Mouse (Mus musculus): ENCODE results near the gene Miox. TPM values are rescaled to one million over a fixed set of nuclear protein-coding genes. Genes with fewer than 3 reads are reported as not detected.

Gene Miox
- total RNA-seq, 2 experiments from 2014 or later: not detected

DNA sequence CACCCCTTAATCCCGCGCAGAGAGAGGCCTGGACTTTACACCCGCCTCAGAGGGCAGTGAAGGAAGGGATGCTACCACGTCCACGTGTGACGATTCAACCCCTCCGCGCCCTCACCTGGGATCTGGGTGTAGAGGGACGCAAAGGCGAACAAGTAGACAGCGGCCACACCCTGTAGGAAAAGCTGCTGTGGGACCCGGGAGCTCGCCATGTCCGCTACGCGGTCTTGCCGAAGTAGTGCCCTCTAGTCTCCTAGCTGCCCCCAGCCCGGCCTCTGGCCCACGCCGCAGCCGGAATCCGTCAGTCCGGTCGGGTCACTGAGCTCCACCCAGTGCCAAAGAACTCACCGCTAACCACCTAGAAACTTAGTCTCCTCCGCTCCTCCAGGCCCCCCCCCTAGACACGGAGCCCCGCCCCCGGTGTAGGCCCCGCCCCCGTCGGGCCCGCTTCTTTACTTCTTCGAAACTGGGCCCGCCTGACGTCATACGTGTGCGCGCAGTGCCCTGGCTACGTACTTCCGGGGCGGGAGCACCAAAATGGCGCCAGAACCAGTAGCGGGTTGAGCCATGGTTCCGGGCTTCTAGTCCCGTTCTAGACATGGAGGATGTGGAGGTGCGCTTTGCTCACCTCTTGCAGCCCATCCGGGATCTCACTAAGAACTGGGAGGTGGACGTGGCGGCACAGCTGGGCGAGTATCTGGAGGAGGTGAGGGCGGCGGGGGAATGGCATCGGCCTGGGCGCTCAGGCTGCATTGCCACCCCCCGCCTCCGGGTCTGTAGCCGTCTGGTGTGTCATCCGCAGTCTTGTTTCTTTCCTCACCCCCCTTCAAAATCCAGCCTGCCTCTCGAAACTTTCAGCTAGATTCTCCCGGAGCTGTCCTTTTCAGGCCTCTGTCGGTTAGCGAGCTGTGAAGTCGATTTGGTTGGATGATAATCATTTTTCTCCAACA is 21.3 kb downstream of the Miox start, which contains the start of the genes Lmf2 and Ncaph2:
Lmf2 (minus strand) TSS at position 419 of the 947 bp plus-strand sequence.
Ncaph2 (plus strand) TSS at position 479 of the 947 bp plus-strand sequence.
- peak; percentile 96 to 98 for DNase-seq
- intact Hi-C loops (cut with DNase I): loop anchor here (1.0 to 5.0 kb wide), 4 partner anchors 19 to 233 kb away; partner anchors contain the start of genes C730034F03Rik, Chkb, Cpt1b and Gm44502

DNA sequence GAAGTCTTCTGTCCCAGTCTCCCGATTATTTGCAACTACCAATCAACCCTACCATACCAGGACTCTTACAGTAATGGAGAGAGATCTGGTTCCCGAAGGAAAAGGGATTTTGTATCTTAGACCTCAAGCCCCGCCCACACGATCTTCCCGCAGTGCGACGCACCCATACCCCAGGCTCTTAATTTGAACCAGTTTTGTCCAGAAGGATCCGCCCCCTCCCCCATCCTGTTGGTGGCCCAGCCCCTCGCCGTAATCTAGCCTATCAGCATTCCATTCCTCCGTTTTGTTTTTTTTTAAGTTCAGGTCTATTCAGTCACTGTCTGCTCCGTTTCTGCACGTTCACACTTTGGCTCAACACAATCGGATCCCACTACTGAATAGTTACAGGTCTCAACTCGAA is 22.2 kb downstream of the Miox start:
- no peak for DNase-seq
- intact Hi-C loops (cut with DNase I): loop anchor here (5.0 kb wide), 2 partner anchors 71 to 234 kb away; partner anchors contain the start of genes C730034F03Rik, Chkb, Cpt1b and Gm44502

DNA sequence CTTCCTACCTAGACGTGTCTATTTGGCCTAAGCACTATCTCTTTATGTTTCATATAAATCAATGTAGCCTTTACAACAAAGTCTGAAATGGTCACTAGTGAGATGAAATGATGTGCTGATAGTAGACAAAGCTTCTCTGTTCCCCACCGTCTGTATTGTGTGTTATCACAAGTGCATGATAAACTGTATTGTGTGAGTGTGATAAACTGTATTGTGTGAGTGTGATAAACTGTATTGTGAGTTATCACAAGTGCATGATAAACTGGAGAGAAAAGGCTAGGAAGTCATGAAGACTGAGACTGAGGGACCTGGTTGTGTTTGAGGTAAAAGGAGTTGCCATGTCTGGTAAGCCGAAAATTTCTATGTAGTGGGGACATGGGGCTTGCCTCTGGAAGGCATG is 24.6 kb downstream of the Miox start:
- DNase-seq: no peak
- intact Hi-C loops (cut with DNase I): loop anchor here (5.0 kb wide), 2 partner anchors 69 to 236 kb away; partner anchors contain the start of genes C730034F03Rik, Chkb, Cpt1b and Gm44502

DNA sequence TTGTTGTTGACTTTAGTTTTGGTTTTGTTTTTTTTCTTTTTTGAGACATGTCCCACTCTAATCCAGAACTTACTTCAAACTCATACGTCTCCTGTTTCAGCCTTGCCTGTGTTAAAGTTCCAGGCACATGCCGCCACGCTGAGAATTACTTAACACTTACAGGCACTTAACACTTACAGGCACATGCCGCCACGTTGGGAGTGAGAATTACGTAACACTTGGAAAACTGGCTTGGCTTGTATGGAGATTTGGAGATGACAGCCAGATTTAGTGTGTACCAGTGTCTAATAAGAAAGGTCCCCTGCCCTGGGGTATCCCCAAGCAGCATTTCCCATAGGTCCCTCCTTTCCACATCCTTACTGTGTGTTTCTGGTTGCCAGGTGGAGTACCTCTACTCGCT is 28.9 kb downstream of the Miox start:
- intact Hi-C loops (cut with DNase I): no loop called here
- DNase-seq: no peak

DNA sequence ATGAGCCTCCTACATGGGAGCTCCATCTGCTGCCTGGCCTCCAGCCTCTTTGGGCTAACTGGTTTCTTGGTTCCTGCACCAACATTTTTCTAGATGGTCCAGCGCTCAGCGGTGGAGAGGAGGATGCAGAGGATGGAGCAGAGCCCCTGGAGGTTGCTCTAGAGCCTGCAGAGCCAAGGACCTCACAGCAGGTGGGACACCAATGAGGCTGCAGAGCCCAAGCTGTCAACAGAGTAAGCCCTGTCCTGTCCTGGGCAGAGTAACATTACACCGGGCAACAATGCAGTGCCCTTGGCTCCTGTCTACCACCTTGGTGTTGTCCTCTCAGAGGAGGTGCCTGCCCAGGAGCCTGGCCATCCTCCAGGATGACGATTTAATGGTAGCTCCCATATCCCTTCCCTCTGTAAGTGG is 30.9 kb downstream of the Miox start:
- DNase-seq: no peak
- intact Hi-C loops (cut with DNase I): no loop called here

DNA sequence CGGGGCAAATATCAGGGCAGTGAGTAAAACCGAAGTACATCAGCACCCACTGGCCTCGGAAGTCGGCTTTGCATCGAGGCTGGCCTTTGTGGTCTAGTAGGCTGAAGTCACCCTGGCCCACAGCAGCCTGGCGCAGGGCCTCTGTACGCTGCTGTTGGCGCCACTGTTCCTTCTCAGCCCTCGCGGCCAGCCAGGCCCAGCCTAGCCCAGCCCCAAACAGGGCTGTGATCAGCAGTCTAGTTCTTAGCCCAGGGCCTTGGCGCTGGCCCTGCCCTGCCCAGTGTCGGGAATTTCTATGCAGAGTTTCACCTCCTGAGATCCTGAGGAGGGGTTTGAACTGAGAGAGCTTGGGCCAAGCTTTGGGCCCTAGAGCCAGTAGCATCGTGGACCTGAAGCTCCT is 37.9 kb downstream of the Miox start:
- intact Hi-C loops (cut with DNase I): no loop called here
- DNase-seq: no peak

DNA sequence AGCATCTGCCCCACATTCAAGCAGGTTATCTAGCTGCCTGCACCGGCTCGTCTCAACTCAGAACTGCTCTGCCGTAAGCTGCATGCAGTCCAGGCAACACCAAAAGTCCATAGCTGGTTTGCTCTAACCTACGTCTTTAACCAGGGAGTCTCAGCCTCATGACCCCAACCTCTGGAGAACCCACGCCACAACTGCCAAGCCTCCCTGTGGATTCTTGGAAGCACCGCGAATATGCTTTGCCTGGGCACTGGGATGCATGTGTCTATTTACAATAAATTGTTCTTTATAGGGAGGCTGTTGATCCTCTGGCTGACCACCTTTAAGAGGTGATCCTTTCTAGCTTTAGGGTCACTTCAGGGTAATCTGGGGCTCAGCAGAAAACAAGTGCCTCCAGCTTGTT is 38.3 kb downstream of the Miox start:
- DNase-seq: no peak

DNA sequence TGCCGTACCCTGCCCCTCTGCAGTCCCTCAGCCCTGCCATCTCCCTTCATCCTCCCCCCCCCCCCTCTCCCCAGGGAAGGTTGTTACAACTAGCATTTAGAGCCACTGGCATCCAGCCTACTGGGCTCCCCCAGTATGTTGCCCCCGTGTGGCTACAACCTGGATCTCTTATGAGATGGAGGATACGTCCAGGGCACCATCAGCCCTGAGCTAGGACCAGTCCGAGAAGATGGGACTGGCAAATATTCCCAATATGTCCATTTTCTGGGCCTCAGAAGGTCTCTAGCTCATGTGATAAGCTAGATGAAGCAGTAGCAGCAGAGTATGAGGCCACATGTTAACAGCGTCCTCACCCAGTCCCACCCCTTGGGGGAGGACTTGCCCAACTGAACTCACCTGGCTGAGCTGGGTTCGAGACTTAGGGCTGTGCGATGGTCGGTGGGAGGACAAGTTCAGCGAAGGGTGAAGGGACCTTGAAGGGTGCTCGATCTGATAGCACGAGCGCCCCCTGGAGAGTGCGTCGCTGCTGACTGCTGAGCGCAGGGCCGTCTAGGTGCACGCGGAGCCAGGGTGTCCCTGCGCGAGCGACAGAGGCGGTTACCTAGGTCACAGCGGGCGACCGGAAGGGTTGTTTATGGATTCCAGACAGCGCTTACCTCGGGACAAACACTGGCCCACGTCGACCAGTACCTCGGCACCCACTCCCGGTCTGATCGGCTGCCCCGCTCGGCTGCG is 39.0 kb downstream of the Miox start:
- intact Hi-C loops (cut with DNase I): no loop called here
- DNase-seq: peak; percentile 87 to 88

More for the DNA sequence above, 38.3 kb downstream of the Miox start:
- intact Hi-C loops (cut with DNase I): no loop called here

DNA sequence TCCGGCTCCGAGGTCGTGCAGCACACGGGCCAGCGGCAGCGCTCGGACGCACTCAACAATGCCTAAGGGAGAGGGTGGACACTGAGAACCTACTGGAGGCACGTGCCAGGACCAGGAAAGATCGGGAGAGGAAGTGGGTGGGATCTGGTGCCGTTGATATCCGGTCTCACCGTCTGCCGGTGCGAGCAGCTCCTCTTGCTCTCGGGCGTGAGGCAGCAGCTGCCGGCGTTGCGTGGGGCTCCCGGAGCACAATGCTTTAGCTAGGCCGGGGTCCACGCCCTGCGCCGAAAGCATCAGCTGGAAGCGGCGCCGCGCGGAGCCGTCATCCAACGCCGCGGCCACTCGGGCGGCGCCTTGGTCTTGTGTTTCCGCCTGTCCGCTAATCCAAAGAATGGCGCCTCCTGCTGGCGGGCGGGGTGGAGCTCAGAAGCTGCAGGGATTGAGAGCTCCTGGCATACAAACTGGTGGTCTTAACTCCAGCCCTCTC is 39.6 kb downstream of the Miox start, which contains the start of gene Sco2:
Sco2 (minus strand) TSS at position 85 of the 487 bp plus-strand sequence.
- intact Hi-C loops (cut with DNase I): loop anchor here (1.0 to 2.0 kb wide), 2 partner anchors 19 to 55 kb away; partner anchors contain the start of genes C730034F03Rik, Chkb, Gm44502 and Lmf2
- DNase-seq: peak; percentile 96 to 97

DNA sequence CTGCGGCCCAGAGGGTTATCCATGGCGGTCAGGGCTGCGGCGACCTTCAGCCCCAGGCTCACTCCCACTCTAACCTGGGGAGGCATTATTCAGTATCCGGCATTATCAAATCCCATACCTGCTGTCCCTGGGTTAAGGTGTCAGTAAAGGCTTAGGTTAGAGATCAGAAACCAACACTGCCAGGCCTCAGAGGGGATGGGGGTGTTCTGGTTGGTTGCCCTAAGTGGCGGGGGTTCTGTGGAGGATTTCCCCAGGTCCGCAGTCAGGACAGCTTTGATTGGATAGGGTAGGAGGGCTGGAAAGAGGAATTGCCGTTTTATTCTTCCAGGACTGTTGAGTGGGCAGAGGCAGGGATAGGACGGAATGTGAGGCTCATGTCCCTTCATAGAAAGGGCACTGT is 40.1 kb downstream of the Miox start:
- intact Hi-C loops (cut with DNase I): loop anchor here (1.0 to 2.0 kb wide), 2 partner anchors 19 to 54 kb away; partner anchors contain the start of genes C730034F03Rik, Chkb, Gm44502 and Lmf2
- no peak for DNase-seq

DNA sequence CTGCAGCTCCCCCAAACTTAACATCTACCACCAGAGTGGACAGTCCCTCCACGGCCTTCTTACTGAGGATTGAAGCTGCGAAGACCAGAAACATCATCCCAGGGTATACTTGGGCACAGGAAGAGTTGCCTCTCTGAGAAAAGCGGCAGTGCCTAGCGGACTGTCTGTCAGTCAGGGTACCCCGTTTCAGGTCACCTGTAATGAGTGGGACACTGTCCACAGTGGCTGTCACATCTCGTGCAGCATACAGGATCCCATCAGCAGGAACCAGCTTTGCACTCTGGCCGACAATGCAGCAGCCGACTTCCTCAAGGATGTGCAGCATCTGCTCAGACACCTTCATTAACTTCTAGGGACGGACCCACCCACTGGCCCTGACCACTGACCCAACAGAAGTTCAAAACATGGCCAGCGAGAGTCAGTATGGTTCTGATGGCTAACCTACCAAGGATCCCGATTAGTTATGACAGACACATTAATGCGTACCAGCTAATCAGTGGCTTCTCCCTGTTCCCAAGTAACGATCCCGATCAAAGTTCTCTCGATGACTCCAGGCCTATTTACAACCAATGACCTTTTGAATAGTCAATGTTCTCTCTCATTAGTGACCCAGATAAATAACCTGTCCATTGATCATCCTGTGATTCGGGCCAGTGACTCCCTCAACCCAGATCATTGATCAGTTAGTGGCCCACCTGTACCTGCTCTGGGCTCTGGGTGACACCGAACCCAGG is 40.8 kb downstream of the Miox start:
- DNase-seq: no peak

DNA sequence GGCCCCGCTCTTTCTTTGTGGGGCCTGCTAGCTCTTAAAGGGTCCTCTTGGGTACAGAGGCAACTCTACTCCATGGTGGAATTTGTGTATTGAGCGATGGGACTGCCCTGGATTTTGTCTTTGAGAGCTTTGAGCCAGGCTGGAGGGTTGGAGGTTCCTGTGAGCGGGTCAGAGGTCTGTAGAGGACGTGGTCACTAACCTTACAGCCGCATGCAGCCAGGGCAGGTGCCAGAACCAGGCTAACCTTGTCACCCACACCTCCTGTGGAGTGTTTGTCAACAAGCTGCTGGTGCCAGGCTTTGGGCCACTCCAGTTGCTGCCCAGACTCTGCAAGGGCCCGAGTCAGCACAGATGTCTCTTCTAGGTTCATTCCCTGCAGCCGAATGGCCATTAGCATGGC is 41.8 kb downstream of the Miox start:
- no peak for DNase-seq
- intact Hi-C loops (cut with DNase I): loop anchor here (5.0 kb wide), 1 partner anchor 91 kb away; no protein-coding TSS in a partner anchor

More for the DNA sequence above, 40.8 kb downstream of the Miox start:
- intact Hi-C loops (cut with DNase I): loop anchor here (1.0 to 5.0 kb wide), 3 partner anchors 20 to 92 kb away; partner anchors contain the start of genes C730034F03Rik, Chkb, Gm44502 and Lmf2

DNA sequence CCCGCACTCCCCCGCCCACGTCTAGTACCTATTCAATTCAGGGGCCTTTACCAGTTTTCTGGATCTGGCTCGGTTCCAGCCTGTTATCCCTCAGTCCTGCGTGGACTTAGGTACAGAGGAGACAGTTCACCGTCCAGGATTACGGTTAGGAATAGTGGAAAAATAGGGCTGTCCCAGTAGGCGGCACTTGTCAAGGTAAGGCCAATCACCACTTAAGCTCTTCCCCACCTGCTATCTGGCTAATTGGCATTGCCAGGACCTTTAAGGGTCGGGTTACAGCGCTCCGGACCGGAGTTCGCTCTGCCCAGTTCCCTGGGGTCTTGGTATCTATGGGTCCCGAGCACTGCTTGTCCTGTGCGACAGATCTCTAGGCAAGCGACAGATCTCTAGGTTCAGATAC is 42.8 kb downstream of the Miox start, which contains the start of gene Tymp:
Tymp (minus strand) TSS at position 83 of the 400 bp plus-strand sequence.
- no peak for DNase-seq

DNA sequence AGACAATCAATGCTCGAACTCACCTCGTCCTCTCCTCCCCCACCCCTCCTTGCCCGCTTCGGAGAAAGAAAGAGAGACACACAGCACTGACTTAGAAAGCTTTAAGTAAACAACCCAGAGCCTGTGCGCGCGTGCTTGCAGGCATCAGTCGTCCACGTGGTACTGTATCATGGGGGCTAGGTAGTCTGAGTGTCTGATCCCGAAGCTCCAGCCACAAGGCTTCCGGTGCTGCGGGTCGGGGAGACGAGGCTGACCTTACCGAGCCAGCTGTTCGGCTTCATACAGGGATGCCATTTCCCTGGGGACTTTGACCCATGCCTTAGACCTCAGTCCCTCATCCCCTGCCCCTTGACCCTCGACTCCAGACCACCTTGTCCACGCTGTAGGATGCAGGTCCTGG is 43.2 kb downstream of the Miox start:
- intact Hi-C loops (cut with DNase I): loop anchor here (5.0 kb wide), 1 partner anchor 90 kb away; no protein-coding TSS in a partner anchor
- no peak for DNase-seq

More for the DNA sequence above, 42.8 kb downstream of the Miox start, which contains the start of gene Tymp:
- intact Hi-C loops (cut with DNase I): loop anchor here (5.0 kb wide), 1 partner anchor 90 kb away; no protein-coding TSS in a partner anchor

DNA sequence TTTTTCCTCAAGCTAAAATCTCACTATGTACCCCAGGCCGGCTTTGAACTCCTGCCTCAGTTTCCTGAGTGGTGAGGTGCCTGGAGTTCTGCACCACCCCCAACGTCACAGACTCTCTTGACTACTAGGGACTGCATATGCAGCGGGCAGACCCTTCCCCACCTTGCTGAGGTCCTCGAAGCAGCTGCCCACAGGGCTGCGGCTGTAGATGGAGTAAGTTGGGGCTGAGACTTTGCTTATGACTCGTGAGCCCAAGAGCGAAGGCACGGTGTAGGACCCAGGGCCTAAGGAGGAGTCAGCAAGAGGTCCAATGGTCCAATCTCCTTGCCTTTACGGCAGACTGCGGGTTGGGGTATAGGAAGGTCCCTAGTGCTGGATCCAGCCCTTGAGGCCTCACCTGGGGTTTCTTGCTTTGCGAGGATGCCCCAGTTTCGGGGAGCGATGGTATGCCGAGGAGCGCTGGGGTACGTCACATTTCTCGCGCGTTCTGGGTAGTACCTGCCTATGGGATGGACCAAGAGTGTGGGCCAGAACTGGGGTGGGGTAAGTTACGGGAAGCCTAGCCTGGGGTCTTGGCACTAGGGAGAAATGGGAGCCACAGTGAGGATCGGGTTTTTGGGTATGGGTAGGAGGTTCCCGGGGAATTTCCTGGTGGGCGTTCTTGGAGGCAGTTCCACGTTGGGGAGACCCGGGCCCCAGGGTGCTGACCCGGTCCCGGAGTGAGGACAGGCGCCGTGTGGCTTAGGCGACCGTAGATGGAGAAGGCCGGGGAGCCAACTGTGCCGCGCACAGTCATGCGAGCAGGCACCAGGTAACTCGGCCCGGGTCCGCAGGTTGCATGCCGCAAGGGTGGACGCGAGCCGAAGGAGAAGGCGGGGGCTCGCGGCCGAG is 44.0 kb downstream of the Miox start:
- intact Hi-C loops (cut with DNase I): loop anchor here (5.0 kb wide), 1 partner anchor 89 kb away; no protein-coding TSS in a partner anchor
- no peak for DNase-seq

DNA sequence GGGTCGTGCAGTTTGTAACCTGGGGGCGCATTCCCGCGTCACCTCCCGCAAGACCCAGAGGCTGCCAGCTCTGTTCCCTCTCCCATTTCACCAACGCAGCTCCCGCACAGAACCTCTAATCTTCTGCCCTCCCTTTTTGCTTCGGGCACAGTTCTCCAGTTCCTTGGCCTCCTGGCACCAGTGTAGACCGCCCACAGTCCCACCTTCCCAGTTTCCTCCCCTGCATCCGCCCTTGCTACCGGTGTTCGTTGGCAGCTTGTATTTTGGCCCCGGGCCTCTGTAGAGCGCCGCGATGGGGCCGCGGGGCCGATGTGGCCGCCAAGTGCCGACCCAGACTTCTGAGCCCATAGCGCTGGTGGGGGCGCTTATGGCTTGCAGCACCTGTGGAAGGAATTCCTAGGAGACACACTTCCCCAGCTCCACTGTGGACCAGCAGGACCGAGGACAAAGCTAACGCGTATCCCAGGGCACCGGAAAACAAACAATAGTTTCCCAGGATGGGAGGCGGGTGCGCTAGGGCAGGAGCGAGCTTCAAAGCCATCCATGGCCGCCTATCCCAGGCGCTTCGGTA is 44.7 kb downstream of the Miox start, which contains the start of gene Odf3b:
Odf3b (minus strand) TSS at position 452 of the 571 bp plus-strand sequence.
- intact Hi-C loops (cut with DNase I): loop anchor here (5.0 kb wide), 1 partner anchor 88 kb away; no protein-coding TSS in a partner anchor
- peak; percentile 57 to 63 for DNase-seq

DNA sequence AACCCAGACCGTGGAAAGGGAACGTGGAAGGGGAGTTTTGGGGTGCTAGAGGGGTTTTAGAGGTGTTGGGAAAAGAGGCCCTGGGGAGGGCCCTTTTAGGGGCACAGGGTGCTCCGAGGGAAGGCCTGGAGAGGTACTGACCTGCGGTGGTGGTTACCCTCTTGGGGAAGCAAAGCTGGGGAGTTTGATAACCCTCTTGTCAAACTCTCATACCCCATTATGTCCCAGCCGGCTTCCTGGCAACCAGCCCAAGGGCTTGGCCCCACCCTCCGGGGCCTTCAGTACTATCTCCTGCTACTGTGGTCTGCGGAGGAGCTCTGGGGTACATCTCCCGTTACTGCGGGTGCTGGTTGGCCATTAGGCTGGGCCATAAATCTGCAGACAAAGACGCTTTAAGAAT is 45.2 kb downstream of the Miox start:
- peak; percentile 31 to 32 for DNase-seq
- intact Hi-C loops (cut with DNase I): loop anchor here (5.0 kb wide), 1 partner anchor 88 kb away; no protein-coding TSS in a partner anchor

DNA sequence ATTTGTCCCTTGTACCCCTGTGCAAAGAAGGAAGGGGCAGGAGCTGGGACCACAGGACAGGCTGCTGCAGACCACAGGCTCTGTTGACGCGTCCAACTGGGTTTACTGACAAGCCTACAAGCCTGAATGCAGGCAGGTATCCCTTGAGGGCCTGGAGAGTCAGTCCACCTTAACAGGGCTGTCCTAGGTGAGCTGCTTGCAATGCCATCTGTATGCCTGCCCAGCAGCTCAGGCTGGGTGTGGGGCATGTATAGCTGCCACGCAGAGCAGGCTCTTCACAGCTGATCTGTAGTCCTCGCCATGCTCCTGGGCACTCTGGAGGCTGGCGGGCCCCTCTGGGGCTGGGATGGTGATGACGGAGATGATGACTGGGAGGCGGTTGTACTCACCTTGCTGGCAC is 50.4 kb downstream of the Miox start, which contains the start of gene Klhdc7b:
Klhdc7b (plus strand) TSS at position 301 of the 400 bp plus-strand sequence.
- intact Hi-C loops (cut with DNase I): no loop called here
- DNase-seq: no peak

Data from heart, postnatal 36 days (tissue).